Mouse (Mus musculus) A20 (cell line): ENCODE measurements around the gene Gm38392.

Experiments
- DNase-seq: peaks from one replicate; pipeline ENCODE4 v3.0.0-alpha.2; 2011; ENCODE audit warnings: low read depth, low spot score

Gene Gm38392

DNA sequence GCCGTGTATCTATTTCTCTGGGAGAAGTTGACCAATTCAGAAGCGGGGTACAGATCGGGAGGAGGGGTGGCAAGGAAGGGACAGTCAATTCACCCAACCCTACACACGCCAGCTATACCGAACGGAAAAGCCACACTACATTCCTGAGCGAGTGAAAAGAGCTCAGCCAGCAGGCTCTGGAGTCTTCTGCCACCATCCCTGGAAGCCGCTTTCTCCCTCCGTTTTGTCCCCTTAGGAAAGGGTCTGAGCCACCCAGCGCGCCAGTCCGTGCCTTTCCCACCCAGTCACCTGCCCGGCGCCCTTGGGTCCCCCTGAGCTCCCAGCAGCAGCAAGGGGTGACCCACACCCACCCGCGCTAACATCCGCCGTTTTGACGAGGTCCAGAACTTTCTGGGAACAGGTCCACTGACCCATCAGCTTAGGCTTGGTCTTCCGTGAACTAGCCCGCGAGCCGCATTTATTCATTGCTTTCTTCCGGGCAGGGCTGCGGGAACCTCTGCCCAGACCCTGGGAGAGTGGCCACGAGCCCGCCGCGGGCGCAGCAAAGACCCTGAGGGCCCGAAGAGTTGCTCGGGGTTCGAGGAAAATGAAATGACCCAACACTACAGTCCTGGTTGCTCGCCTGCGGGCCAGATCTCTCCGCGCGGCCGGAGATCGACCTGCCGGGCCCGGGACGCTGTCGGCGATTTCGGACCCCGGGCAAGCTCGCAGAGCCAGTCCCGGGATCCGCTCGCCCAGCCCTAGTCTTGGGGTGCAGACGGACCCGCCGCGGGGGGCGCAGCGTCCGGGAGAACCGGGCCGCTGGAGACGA lies 86.6 kb downstream of the Gm38392 start:
- no peak for DNase-seq

DNA sequence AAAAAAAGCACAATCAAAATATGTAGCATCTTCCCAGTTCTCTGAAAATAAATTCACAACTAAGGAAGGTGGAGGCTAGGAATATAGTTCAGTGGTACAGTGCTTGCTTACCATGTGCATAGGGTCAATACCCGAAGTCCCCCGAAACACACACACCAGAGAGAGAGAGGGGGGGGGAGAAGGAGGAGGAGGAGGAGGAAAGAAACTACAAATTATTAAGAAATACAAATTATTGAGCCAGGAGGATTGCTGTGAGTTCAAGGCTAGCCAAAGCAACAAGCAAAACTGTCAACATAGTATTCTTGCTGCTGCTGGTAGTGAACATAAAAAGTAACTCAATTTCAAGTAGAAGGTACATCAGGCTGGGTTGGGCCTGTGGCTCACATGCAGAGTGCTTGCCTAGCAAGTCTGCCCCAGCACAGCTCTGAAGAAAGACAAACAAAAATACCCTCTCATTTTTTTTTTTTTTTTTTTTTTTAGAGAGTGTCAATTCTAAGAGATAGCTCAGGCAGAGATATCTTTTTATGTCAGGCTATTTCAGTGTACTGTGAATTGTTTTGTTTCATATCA lies 87.4 kb downstream of the Gm38392 start:
- DNase-seq: no peak

DNA sequence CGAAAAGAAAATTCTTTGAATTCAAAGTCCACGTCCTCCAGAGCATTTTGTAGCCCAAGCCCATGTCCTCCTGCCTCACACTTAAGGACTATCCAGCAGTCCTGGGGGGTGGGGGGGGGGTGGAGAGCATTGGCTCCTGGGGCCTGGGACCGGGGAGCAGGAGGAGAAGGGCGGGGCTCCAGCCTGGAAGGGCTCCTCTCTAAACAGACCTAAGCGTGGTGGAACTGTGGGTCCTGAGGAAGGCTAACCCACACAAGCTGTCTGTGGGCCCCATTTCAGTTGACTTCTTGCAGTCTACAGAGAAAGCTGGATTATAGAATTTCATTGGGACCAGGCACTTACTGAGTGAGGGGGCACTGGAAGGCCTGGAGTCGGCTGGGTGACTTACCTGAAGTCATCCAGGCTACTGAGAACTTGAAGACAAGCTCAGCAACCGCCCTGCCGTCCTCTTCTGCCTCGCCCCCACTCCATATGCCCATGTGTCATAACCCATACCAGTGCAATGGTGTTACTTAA lies 88.4 kb downstream of the Gm38392 start:
- DNase-seq: no peak

DNA sequence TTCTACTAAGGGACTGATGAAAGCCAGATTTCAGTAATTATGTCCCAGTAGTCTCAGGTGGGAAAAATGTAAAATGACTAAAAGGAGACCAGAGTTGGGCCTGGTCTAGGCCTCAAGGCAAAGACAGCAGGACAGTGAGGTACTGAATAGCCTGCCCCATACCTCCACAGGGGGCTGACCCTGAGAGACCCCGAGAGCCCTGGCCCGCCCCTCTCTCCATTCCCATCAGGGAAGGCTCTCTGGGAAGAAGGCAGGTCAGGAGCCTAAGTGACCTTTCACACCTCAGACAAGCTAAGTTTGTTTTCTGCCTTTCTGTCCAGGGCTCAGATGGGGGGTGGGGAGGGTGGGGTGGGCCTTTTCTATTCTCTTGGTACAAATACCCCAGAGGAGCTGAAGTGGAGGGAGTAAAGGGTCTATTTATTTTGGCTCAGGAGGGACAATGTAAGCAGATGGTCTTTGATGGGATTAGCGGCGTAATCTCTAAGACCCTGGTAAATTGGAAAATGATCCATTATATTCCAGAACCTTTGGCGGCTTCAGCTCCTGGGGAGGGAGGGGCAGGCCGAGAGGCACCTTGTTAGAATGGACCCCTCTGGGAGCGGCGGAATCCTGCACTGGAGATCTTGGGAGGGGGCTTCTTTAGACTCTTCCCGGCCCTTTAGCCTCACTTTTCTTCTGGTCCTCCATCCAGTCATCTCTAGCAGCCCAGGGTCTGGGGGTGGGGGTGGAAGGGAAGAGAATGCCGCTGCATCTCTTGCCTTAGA lies 89.1 kb downstream of the Gm38392 start:
- DNase-seq: no peak
